Mouse (Mus musculus) CH12.LX (cell line): ENCODE data around the gene Mdm4. TPM values are rescaled to one million over a fixed set of nuclear protein-coding genes. Genes with fewer than 3 reads are reported as not detected.

ENCODE experiments used
- DNase-seq: peaks from one replicate; pipeline ENCODE4 v3.0.0-alpha.2; 2013; ENCODE audit errors: extremely low read depth
- H3K27ac ChIP-seq: 2 replicates; pipeline ENCODE4 v1.5.1; 2012; ENCODE audit warnings: low read depth, mild to moderate bottlenecking, control low read depth, moderate library complexity; ENCODE audit not compliant: insufficient read depth
- H3K27me3 ChIP-seq: replicated peaks from 2 replicates; pipeline ENCODE3; 2012; ENCODE audit warnings: inconsistent platforms
- H3K36me3 ChIP-seq, 2 experiments: replicated peaks in 1 of 2; 2 replicates each; pipeline versions ENCODE3 to v1.6.1; 2012; ENCODE audit warnings: inconsistent platforms in 1 of 2, low read length in 1 of 2, mild to moderate bottlenecking in 1 of 2, mixed read lengths in 1 of 2, moderate library complexity in 1 of 2; ENCODE audit not compliant: control insufficient read depth in 1 of 2, insufficient read depth in 1 of 2
- H3K4me1 ChIP-seq, 2 experiments: 2 replicates each; pipeline ENCODE4 v1.6.1; 2012; ENCODE audit warnings: inconsistent platforms in 1 of 2, moderate library complexity in 1 of 2; ENCODE audit not compliant: insufficient read depth in 2 of 2, control insufficient read depth in 1 of 2
- H3K4me2 ChIP-seq: 2 replicates; pipeline ENCODE4 v1.6.1; 2012; ENCODE audit warnings: low read depth, mild to moderate bottlenecking, control low read depth; ENCODE audit not compliant: poor library complexity, insufficient read depth, severe bottlenecking
- H3K4me3 ChIP-seq, 3 experiments: fragments of 150-350 bp in 1 of 3; sonication (generic) in 1 of 3; replicated peaks in 1 of 3; 2 replicates each; pipeline versions ENCODE3 to v1.5.1; 2011 to 2012; ENCODE audit warnings: low read depth in 2 of 3, low read length in 2 of 3, mild to moderate bottlenecking in 2 of 3, moderate library complexity in 2 of 3, control low read depth in 1 of 3, improper control_type of control experiment in 1 of 3, inconsistent platforms in 1 of 3, mixed read lengths in 1 of 3; ENCODE audit not compliant: poor library complexity in 1 of 3
- H3K79me2 ChIP-seq: replicated peaks from 2 replicates; pipeline ENCODE4 v1.6.1; 2012; ENCODE audit warnings: mild to moderate bottlenecking, moderate library complexity; ENCODE audit not compliant: control insufficient read depth, poor library complexity, insufficient read depth, severe bottlenecking; ENCODE audit errors: extremely low read depth
- H3K9ac ChIP-seq: 2 replicates; pipeline ENCODE4 v1.6.1; 2012; ENCODE audit warnings: low read depth, mild to moderate bottlenecking, control low read depth, moderate library complexity; ENCODE audit not compliant: insufficient read depth
- H3K9me3 ChIP-seq: replicated peaks from 2 replicates; pipeline ENCODE3; 2012; ENCODE audit warnings: low read length, inconsistent platforms, mixed read lengths
- BHLHE40 ChIP-seq: IDR thresholded peaks from 2 replicates; pipeline ENCODE4 v1.6.1; 2011; ENCODE audit warnings: mild to moderate bottlenecking, low read depth, low read length, improper control_type of control experiment
- ELF1 ChIP-seq: IDR thresholded peaks from 2 replicates; pipeline ENCODE4 v1.6.1; 2014; ENCODE audit warnings: low read depth, mild to moderate bottlenecking, inconsistent platforms, low read length, improper control_type of control experiment
- ETS1 ChIP-seq: conservative IDR thresholded peaks from 2 replicates; pipeline ENCODE4 v1.6.1; 2012; ENCODE audit warnings: low read depth, mild to moderate bottlenecking, inconsistent platforms, low read length, improper control_type of control experiment, moderate library complexity
- GABPA ChIP-seq: IDR thresholded peaks from 2 replicates; pipeline ENCODE4 v1.6.1; 2012; ENCODE audit warnings: low read depth, low read length, improper control_type of control experiment, inconsistent platforms; ENCODE audit not compliant: insufficient replicate concordance
- HCFC1 ChIP-seq: IDR thresholded peaks from 2 replicates; pipeline ENCODE4 v1.6.1; 2012; ENCODE audit warnings: low read depth, mild to moderate bottlenecking, inconsistent platforms, low read length, improper control_type of control experiment
- IRF4 ChIP-seq: IDR thresholded peaks from 2 replicates; pipeline ENCODE4 v1.6.1; 2014; ENCODE audit warnings: low read depth, mild to moderate bottlenecking, inconsistent platforms, low read length, improper control_type of control experiment
- JUN ChIP-seq: IDR thresholded peaks from 2 replicates; pipeline ENCODE4 v1.6.1; 2011; ENCODE audit warnings: low read depth, mild to moderate bottlenecking, low read length, improper control_type of control experiment, moderate library complexity; ENCODE audit not compliant: insufficient read depth
- KAT2A ChIP-seq: IDR thresholded peaks from 2 replicates; pipeline ENCODE4 v1.6.1; 2012; ENCODE audit warnings: low read length, improper control_type of control experiment, inconsistent platforms; ENCODE audit not compliant: insufficient replicate concordance
- MAFK ChIP-seq: IDR thresholded peaks from 2 replicates; pipeline ENCODE4 v1.6.1; 2011; ENCODE audit warnings: low read length, improper control_type of control experiment; ENCODE audit not compliant: insufficient replicate concordance
- MEF2A ChIP-seq: IDR thresholded peaks from 2 replicates; pipeline ENCODE4 v1.6.1; 2014; ENCODE audit warnings: low read depth, mild to moderate bottlenecking, inconsistent platforms, low read length, improper control_type of control experiment, borderline replicate concordance
- PAX5 ChIP-seq: IDR thresholded peaks from 2 replicates; pipeline ENCODE4 v1.6.1; 2012; ENCODE audit warnings: low read length, inconsistent platforms, mixed read lengths
- RAD21 ChIP-seq: IDR thresholded peaks from 2 replicates; pipeline ENCODE4 v1.6.1; 2011; ENCODE audit warnings: low read depth, mild to moderate bottlenecking, low read length, improper control_type of control experiment, moderate library complexity
- RCOR1 ChIP-seq: conservative IDR thresholded peaks from 2 replicates; pipeline ENCODE4 v1.6.1; 2012; ENCODE audit warnings: low read depth, mild to moderate bottlenecking, inconsistent platforms, low read length, improper control_type of control experiment
- TCF12 ChIP-seq: IDR thresholded peaks from 2 replicates; pipeline ENCODE4 v1.6.1; 2014; ENCODE audit warnings: low read depth, mild to moderate bottlenecking, inconsistent platforms, low read length, improper control_type of control experiment
- UBTF ChIP-seq: IDR thresholded peaks from 2 replicates; pipeline ENCODE4 v1.6.1; 2012; ENCODE audit warnings: low read depth, mild to moderate bottlenecking, inconsistent platforms, low read length, improper control_type of control experiment, moderate library complexity
- USF1 ChIP-seq: IDR thresholded peaks from 2 replicates; pipeline ENCODE4 v1.6.1; 2014; ENCODE audit warnings: low read depth, mild to moderate bottlenecking, inconsistent platforms, low read length, improper control_type of control experiment
- ZKSCAN1 ChIP-seq: IDR thresholded peaks from 2 replicates; pipeline ENCODE4 v1.6.1; 2012; ENCODE audit warnings: low read depth, inconsistent platforms, low read length, improper control_type of control experiment, borderline replicate concordance
- dilution Hi-C: fragments of 300-500 bp; cut with MboI; formaldehyde crosslinking; loops from 2 replicates; pipeline ENCODE4 v1.14.3; 2020; ENCODE audit warnings: low sequenced_read_pairs; ENCODE audit not compliant: extremely low pct_unique_long_range_greater_than_20kb, extremely low pct_ligation_motif_present
- in situ Hi-C: fragments of 300-500 bp; cut with MboI; formaldehyde crosslinking; loops from 3 replicates; pipeline ENCODE4 v1.14.3; 2019; ENCODE audit warnings: low sequenced_read_pairs, low pct_ligation_motif_present, low pct_unique_long_range_greater_than_20kb, mixed read lengths
- polyA plus RNA-seq: library from polyadenylated mRNA; unstranded; fragments of >175 nt; gene quantifications from 2 replicates; pipeline ENCODE4 v1.2.1, GENCODE M21; 2012; ENCODE audit warnings: low read depth; ENCODE audit not compliant: insufficient read length
- total RNA-seq, 2 experiments: library from RNA; depleted of rRNA; stranded (reverse); fragments of 300-350 nt in 1 of 2; fragments of >200 nt in 1 of 2; gene quantifications; 2 replicates each; pipeline ENCODE4 v1.2.3; 2012 to 2014

Mdm4 gene
- total and polyA plus RNA-seq, 3 experiments = 66.5 to 107 (median 78.9) TPM

DNA sequence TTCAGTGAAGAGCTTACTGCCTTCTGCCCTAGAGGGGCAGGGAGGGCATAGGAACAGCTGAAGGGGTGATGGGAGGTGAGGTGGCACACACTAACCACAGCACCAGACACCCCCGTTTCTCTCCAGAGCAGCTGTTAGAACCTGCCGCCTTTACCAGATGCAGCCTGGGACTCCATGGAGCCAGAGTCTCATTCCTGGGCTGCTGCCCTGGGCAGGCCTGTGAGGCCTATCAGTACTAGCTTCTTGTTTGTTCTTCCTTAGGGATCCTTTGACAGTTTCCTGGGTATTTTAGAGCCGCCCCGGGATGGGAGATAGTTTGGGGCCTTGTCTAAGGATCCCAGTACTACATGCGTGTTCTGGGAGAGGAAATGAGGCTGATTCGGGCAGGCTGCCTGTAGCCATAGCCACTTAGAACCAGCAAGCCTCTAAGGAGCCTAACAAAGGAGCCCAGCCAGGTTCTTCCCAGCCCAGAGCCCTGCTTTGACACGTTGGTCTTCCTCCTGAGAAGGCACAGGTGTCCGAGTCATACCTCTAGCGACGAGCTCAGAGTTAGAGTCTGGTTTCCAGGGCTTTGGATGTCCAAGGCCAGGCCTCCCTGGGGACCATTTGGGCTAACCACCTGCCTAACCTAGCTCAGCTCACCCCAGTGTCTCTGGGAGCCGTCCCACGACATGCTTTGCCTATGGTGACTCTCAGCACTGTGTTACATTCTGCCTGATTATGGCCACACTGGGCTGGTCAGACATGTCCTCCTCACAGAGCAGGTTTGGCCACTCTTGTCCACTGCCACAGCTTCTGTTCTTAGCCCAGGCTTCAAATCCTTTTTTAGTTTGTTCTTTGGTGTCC, 39.1 kb upstream of the Mdm4 start:
- Histone ChIP-seq H3K36me3 (peaks cover 55 to 90% of the 10 kb centered on the region in 2 experiments), H3K9ac (no peak overlapping the region), H3K27me3 (no peaks in the 10 kb centered on the region), H3K27ac (peak overlapping the region; percentile 41), H3K4me2 (no peak overlapping the region), H3K4me3 (no peak overlapping the region), H3K9me3 (no peaks in the 10 kb centered on the region), H3K79me2 (no peaks in the 10 kb centered on the region; the same call in 1 of the 2 replicates), H3K4me1 (peaks cover 11 to 78% of the 10 kb centered on the region in 2 experiments)
- DNase-seq = no peak
- TF ChIP-seq MEF2A = no peak
- TF ChIP-seq ELF1 = no peak
- TF ChIP-seq TCF12 = no peak
- TF ChIP-seq ETS1 = no peak
- no peak for TF ChIP-seq UBTF
- no peak for TF ChIP-seq MAFK
- no peak for TF ChIP-seq GABPA
- no peak for TF ChIP-seq RAD21
- no peak for TF ChIP-seq ZKSCAN1
- no peak for TF ChIP-seq KAT2A
- no peak for TF ChIP-seq PAX5
- no peak for TF ChIP-seq BHLHE40
- no peak for TF ChIP-seq JUN
- no peak for TF ChIP-seq USF1
- no peak for TF ChIP-seq HCFC1
- dilution Hi-C loops (no loop called here), in situ Hi-C loops (no loop called here)

- Histone ChIP-seq H3K27me3 (no peaks in the 10 kb centered on the region), H3K9ac (no peak overlapping the region), H3K36me3 (peaks cover 52 to 91% of the 10 kb centered on the region in 2 experiments), H3K4me3 (no peak overlapping the region), H3K4me1 (peaks cover 11 to 72% of the 10 kb centered on the region in 2 experiments), H3K9me3 (no peaks in the 10 kb centered on the region), H3K27ac (peak overlapping the region; percentile 11; the same call in 1 of the 2 replicates), H3K4me2 (no peak overlapping the region), H3K79me2 (no peaks in the 10 kb centered on the region; the same call in 1 of the 2 replicates)
- no peak for DNase-seq
- dilution Hi-C loops (no loop called here), in situ Hi-C loops (no loop called here)
- TF ChIP-seq GABPA (no peak), MEF2A (no peak), BHLHE40 (no peak), IRF4 (no peak), RCOR1 (no peak)
Measured at GRCm38 (mm10) chr1:133068669-133069274, 38.4 kb upstream of the Mdm4 start.
